18 mouse cellular contexts compared by ENCODE assay signal in genomic region chr17:63043046-63043675, GRCm38 (mm10).
DNase-seq lines count a peak whose midpoint lies in the region; ATAC-seq lines count a peak whose summit lies in the region.
"Had no signal": no experiment of that assay in that cellular context is flagged by ENCODE, and none has a peak within 500 bp of the region (broad histone marks: within the 10 kb centered on the region; RNA-seq: fewer than 3 reads in every experiment).

No protein-coding gene starts in this region.

- no peak overlapping the region for H3K9ac ChIP-seq in midbrain, embryonic 16.5 days (ENCODE audit: low read depth, low read length)
- H3K9ac ChIP-seq: embryonic facial prominence, embryonic 13.5 days; forebrain, embryonic 15.5 days; limb, embryonic 12.5 days; liver, embryonic 14.5 days had no signal

- H3K4me2 ChIP-seq in midbrain, embryonic 16.5 days (ENCODE audit: low read length), result no peak overlapping the region
- H3K4me2 ChIP-seq: embryonic facial prominence, embryonic 13.5 days; forebrain, embryonic 15.5 days; limb, embryonic 12.5 days had no signal

- H3K36me3 ChIP-seq in midbrain, embryonic 16.5 days (ENCODE audit: control insufficient read depth, insufficient read depth, low read length), result no peaks in the 10 kb centered on the region
- H3K36me3 ChIP-seq in midbrain, embryonic 10.5 days, result no peaks in the 10 kb centered on the region
- H3K36me3 ChIP-seq: forebrain, embryonic 15.5 days; limb, embryonic 12.5 days had no signal

- peaks cover 6% of the 10 kb centered on the region; the same call in 1 of the 2 replicates for H3K9me3 ChIP-seq in midbrain, embryonic 16.5 days (replicated peaks; ENCODE audit: control insufficient read depth, low read length, poor library complexity, severe bottlenecking)
- H3K9me3 ChIP-seq in midbrain, embryonic 10.5 days (replicated peaks), result peaks cover 13% of the 10 kb centered on the region
- H3K9me3 ChIP-seq: forebrain, embryonic 15.5 days had no signal

- no peak overlapping the region for H3K4me3 ChIP-seq in midbrain, embryonic 16.5 days (ENCODE audit: low read depth, low read length)
- H3K4me3 ChIP-seq in midbrain, embryonic 10.5 days, result no peak overlapping the region
- H3K4me3 ChIP-seq: embryonic facial prominence, embryonic 13.5 days; forebrain, embryonic 15.5 days; limb, embryonic 12.5 days had no signal

- H3K4me1 ChIP-seq in midbrain, embryonic 16.5 days (ENCODE audit: control insufficient read depth, insufficient read depth, low read length), result peaks cover 3% of the 10 kb centered on the region; the same call in 1 of the 2 replicates
- peaks cover 8% of the 10 kb centered on the region for H3K4me1 ChIP-seq in midbrain, embryonic 10.5 days
- H3K4me1 ChIP-seq: forebrain, embryonic 15.5 days had no signal

- ATAC-seq in midbrain, embryonic 16.5 days, result peak; percentile 36; the same call in 1 of the 2 replicates
- ATAC-seq in erythroid progenitor cell, adult 5-6 weeks (replicated peaks; ENCODE audit: low FRiP score, poor library complexity, severe bottlenecking), result no peak
- ATAC-seq: forebrain, embryonic 15.5 days had no signal

- H3K27ac ChIP-seq in midbrain, embryonic 16.5 days (ENCODE audit: low read length), result no peak overlapping the region
- H3K27ac ChIP-seq in midbrain, embryonic 10.5 days (replicated peaks), result no peak overlapping the region
- H3K27ac ChIP-seq: embryonic facial prominence, embryonic 13.5 days; forebrain, embryonic 15.5 days; limb, embryonic 12.5 days; liver, embryonic 14.5 days had no signal

- H3K27me3 ChIP-seq in midbrain, embryonic 16.5 days (ENCODE audit: control insufficient read depth, insufficient read depth, low read depth, low read length), result no peaks in the 10 kb centered on the region
- H3K27me3 ChIP-seq in midbrain, embryonic 10.5 days (ENCODE audit: low read depth, poor library complexity, severe bottlenecking), result no peaks in the 10 kb centered on the region
- H3K27me3 ChIP-seq: embryonic facial prominence, embryonic 13.5 days; forebrain, embryonic 15.5 days; limb, embryonic 12.5 days had no signal

- peak; percentile 19 for DNase-seq in layer of hippocampus, adult 11-12 months (ENCODE audit: low spot score)
- no peak for DNase-seq in layer of hippocampus, adult 8-10 months (ENCODE audit: low spot score in 2 of 2)
- no peak for DNase-seq in midbrain, embryonic 10.5 days (ENCODE audit: low spot score)
- DNase-seq in lung, postnatal 4 days, result peak; percentile 7 to 24
- DNase-seq in urinary bladder, postnatal 4 days (ENCODE audit: low spot score in 2 of 2), result no peak
- no peak for DNase-seq in adrenal gland, postnatal 10 days
- DNase-seq: adrenal gland, adult 8-10 months; cerebellum, adult 9-11 months; kidney, adult 2 months; kidney, postnatal 14 days; midbrain, embryonic 14.5 days; thymus, adult 2 months had no signal

- WGBS in midbrain, embryonic 16.5 days, result 80% methylated on average over 9 of the region's 9 CpGs
- WGBS in midbrain, embryonic 10.5 days, result 85% methylated on average over 9 of the region's 9 CpGs

Comparison
In these comparisons a context has a peak if more than half of its experiments do, and no peak if none do; other contexts are left out.
1. DNase-seq: peak in layer of hippocampus, adult 11-12 months (single experiment) and lung, postnatal 4 days (2 of 2); none in layer of hippocampus, adult 8-10 months (0 of 2), midbrain, embryonic 10.5 days (single experiment), urinary bladder, postnatal 4 days (0 of 2) and adrenal gland, postnatal 10 days (single experiment).